Mouse (Mus musculus): ENCODE measurements around the gene Kat7. TPM values are rescaled to one million over a fixed set of nuclear protein-coding genes. Genes with fewer than 3 reads are reported as not detected.

The Kat7 gene
- polyA plus RNA-seq, 1 experiment from 2014 or later = 85.0 TPM

DNA sequence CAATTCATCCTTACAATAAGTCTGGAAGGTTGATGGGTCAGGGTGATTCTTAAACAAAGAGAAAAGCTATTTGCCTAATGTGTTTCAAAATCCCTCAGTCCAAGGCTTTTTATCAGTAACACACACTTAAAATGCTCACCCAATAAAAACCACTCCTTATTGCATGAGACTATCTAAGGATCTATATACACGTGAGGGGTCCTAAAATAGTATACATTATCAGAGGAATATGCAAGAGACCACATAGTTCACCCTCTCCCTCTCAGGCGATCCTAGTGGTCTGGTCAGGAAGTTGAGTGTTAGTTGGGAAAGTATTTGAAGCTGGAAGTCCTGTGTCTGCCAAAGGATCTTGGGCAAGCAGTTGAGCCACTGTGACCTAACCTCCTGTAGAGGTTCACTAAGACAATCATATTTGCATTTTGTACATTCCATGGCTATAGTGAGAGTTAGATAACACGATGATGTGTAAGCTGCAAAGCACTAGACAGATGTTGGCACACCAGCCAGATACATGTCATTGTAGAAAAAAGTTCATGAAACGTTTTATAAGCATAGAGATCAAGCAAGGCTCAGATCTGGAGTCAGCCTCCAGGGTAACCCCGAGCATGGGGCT, 24.5 kb upstream of the Kat7 start:
- Histone ChIP-seq H3K4me1 (ENCODE audit: insufficient read depth, low read length) (peaks cover 24% of the 10 kb centered on the region), H3K27me3 (ENCODE audit: insufficient read depth, low read length) (no peaks in the 10 kb centered on the region), H3K36me3 (ENCODE audit: insufficient read depth, low read length) (no peaks in the 10 kb centered on the region), H3K27ac (ENCODE audit: low read length) (no peak overlapping the region), H3K9ac (replicated peaks; ENCODE audit: low read length) (no peak overlapping the region), H3K4me2 (replicated peaks; ENCODE audit: low read depth, low read length) (no peak overlapping the region), H3K4me3 (ENCODE audit: low read length) (no peak overlapping the region), H3K9me3 (ENCODE audit: low read length) (no peaks in the 10 kb centered on the region)
- 69% methylated on average over 5 of the region's 5 CpGs for WGBS
- ATAC-seq (ENCODE audit: low FRiP score, low TSS enrichment) = no peak

DNA sequence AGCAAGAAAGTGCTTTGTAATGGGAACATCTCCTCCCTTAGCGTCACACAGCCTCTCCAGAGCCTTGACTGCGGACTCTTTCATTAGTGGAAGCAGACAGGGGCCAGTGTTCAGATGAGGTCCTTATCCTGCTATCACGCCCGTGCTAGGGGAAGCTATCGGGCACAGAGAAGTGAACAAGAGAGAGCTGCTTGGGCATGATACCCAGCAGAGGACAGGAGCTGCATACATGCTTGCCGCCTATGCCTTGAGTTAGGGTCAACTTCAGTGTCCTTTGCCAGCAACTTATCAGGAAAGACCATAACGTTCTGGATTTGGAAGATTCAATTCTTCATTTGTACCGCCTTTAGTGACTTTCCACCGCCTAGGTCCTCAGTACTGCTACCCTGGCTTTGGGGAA, 23.8 kb upstream of the Kat7 start:
- WGBS = 86% methylated on average over 9 of the region's 9 CpGs
- Histone ChIP-seq H3K4me3 (ENCODE audit: low read length) (no peak overlapping the region), H3K4me1 (ENCODE audit: insufficient read depth, low read length) (peaks cover 17% of the 10 kb centered on the region), H3K9me3 (ENCODE audit: low read length) (no peaks in the 10 kb centered on the region), H3K27ac (ENCODE audit: low read length) (no peak overlapping the region), H3K9ac (replicated peaks; ENCODE audit: low read length) (no peak overlapping the region), H3K4me2 (replicated peaks; ENCODE audit: low read depth, low read length) (no peak overlapping the region), H3K36me3 (ENCODE audit: insufficient read depth, low read length) (no peaks in the 10 kb centered on the region), H3K27me3 (ENCODE audit: insufficient read depth, low read length) (no peaks in the 10 kb centered on the region)
- ATAC-seq (ENCODE audit: low FRiP score, low TSS enrichment) = no peak

DNA sequence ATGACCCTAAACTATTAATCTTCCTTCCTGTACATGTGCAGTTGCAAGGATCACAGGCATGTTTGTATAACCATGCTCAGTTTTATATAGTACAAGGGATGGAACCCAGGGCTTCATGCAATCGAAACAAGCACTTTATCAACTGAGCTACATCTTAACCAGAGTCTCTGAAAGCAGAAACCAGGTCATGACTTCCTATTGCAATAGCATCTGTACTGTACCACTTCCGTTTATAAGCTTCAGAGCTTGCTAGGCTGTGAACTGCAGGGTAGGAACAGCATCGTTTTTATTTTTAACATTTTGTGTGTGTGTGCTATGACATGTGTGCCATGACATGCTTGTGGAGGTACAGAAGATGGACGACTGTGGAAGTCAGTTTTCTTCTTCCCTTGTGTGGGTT, 23.2 kb upstream of the Kat7 start:
- Histone ChIP-seq H3K9me3 (ENCODE audit: low read length) (no peaks in the 10 kb centered on the region), H3K4me1 (ENCODE audit: insufficient read depth, low read length) (peaks cover 12% of the 10 kb centered on the region), H3K36me3 (ENCODE audit: insufficient read depth, low read length) (no peaks in the 10 kb centered on the region), H3K4me3 (ENCODE audit: low read length) (no peak overlapping the region), H3K27me3 (ENCODE audit: insufficient read depth, low read length) (no peaks in the 10 kb centered on the region), H3K4me2 (replicated peaks; ENCODE audit: low read depth, low read length) (no peak overlapping the region), H3K9ac (replicated peaks; ENCODE audit: low read length) (no peak overlapping the region), H3K27ac (ENCODE audit: low read length) (no peak overlapping the region)
- WGBS = 53% methylated on average over 4 of the region's 4 CpGs
- ATAC-seq (ENCODE audit: low FRiP score, low TSS enrichment) = no peak

DNA sequence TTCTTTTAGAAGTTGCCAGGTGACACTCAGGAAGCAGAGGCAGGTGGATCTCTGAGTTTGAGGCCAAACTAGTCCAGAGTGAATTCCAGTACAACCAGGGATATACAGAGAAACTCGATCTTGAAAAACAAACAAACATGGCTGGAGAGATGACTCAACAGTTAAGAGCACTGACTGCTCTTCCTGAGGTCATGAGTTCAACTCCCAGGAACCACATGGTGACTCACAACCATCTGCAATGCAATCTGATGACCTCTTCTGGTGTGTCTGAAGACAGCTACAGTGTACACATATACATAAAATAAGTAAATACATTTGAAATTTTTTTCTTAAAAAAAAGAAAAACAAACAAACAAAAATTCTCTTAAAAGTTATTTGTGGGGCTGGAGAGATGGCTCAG, 20.6 kb upstream of the Kat7 start:
- Histone ChIP-seq H3K27ac (ENCODE audit: low read length) (no peak overlapping the region), H3K4me2 (replicated peaks; ENCODE audit: low read depth, low read length) (no peak overlapping the region), H3K36me3 (ENCODE audit: insufficient read depth, low read length) (no peaks in the 10 kb centered on the region), H3K27me3 (ENCODE audit: insufficient read depth, low read length) (no peaks in the 10 kb centered on the region), H3K9ac (replicated peaks; ENCODE audit: low read length) (no peak overlapping the region), H3K9me3 (ENCODE audit: low read length) (no peaks in the 10 kb centered on the region), H3K4me1 (ENCODE audit: insufficient read depth, low read length) (no peaks in the 10 kb centered on the region), H3K4me3 (ENCODE audit: low read length) (no peak overlapping the region)
- ATAC-seq (ENCODE audit: low FRiP score, low TSS enrichment) = no peak
- WGBS = 61% methylated on average over 1 of the region's 1 CpGs

DNA sequence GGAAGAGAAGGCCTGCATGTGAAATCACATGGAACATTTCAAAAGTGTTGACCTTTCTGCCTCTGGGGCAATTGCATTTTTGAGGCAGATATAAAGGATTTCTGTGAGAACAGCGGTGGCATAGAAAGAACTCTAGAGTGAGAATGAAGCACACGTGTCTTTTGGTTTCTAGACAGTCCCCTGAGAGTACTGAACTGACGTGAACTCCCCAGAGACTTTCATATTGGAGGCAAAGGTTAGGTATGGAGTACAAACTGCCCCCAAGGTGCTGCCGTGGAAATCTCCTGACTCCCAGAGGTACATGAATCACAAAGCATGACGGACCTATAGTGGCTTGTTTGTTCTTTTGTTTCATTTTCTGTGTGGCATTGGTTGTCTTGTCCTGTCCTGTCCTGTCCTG, 18.6 kb upstream of the Kat7 start:
- Histone ChIP-seq H3K4me1 (ENCODE audit: insufficient read depth, low read length) (no peaks in the 10 kb centered on the region), H3K9me3 (ENCODE audit: low read length) (no peaks in the 10 kb centered on the region), H3K9ac (replicated peaks; ENCODE audit: low read length) (no peak overlapping the region), H3K4me2 (replicated peaks; ENCODE audit: low read depth, low read length) (no peak overlapping the region), H3K27ac (ENCODE audit: low read length) (no peak overlapping the region), H3K4me3 (ENCODE audit: low read length) (no peak overlapping the region), H3K27me3 (ENCODE audit: insufficient read depth, low read length) (no peaks in the 10 kb centered on the region), H3K36me3 (ENCODE audit: insufficient read depth, low read length) (no peaks in the 10 kb centered on the region)
- ATAC-seq (ENCODE audit: low FRiP score, low TSS enrichment) = no peak
- WGBS = 77% methylated on average over 5 of the region's 5 CpGs

DNA sequence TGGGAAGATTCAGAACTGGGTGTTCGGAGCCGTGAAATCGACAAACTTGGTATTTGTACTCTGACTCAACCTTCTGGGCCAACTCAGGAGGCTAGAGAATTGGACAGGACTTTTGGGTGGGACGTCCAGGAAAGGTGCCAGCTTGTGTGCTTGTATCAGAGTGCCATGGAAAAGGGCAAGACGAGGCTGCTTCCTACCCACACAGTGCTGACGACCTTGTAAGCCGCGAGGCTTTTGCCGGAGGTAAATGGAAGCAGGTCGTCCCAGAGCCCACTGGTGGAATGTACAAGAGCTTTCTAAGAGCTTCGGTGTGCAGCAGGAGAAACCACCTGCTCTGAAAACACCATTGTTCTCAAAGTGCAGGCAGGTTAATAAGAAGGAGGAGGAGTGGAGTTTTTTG, 16.2 kb upstream of the Kat7 start:
- Histone ChIP-seq H3K27me3 (ENCODE audit: insufficient read depth, low read length) (no peaks in the 10 kb centered on the region), H3K4me2 (replicated peaks; ENCODE audit: low read depth, low read length) (no peak overlapping the region), H3K27ac (ENCODE audit: low read length) (no peak overlapping the region), H3K9ac (replicated peaks; ENCODE audit: low read length) (no peak overlapping the region), H3K36me3 (ENCODE audit: insufficient read depth, low read length) (no peaks in the 10 kb centered on the region), H3K4me3 (ENCODE audit: low read length) (no peak overlapping the region), H3K9me3 (ENCODE audit: low read length) (no peaks in the 10 kb centered on the region), H3K4me1 (ENCODE audit: insufficient read depth, low read length) (no peaks in the 10 kb centered on the region)
- no peak for ATAC-seq (ENCODE audit: low FRiP score, low TSS enrichment)
- 79% methylated on average over 11 of the region's 11 CpGs for WGBS

DNA sequence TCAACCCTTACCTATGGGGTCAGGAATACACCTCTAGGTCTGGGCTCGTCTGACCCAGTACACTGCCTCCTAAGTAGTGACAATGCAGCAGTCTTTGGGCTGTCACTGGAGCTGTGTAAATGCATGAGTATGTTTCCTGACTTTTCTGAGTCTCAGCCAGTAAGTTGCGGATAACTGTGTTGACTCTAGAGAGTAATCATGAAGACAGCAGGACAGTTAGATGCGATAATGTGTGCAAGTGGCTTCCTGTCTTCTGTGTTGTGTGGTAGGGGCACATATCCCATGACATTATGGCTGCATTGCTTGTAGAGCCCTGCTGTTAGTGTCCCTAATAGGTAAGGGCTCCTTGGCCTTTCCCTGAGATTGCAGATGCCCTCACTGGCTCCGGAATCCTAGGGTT, 15.8 kb upstream of the Kat7 start:
- H3K27ac ChIP-seq (ENCODE audit: low read length) = no peak overlapping the region
- no peak overlapping the region for H3K9ac ChIP-seq (replicated peaks; ENCODE audit: low read length)
- no peaks in the 10 kb centered on the region for H3K9me3 ChIP-seq (ENCODE audit: low read length)
- WGBS = 91% methylated on average over 4 of the region's 4 CpGs
- no peak for ATAC-seq (ENCODE audit: low FRiP score, low TSS enrichment)
- no peak overlapping the region for H3K4me2 ChIP-seq (replicated peaks; ENCODE audit: low read depth, low read length)
- H3K4me3 ChIP-seq (ENCODE audit: low read length) = no peak overlapping the region
- no peaks in the 10 kb centered on the region for H3K36me3 ChIP-seq (ENCODE audit: insufficient read depth, low read length)
- H3K27me3 ChIP-seq (ENCODE audit: insufficient read depth, low read length) = no peaks in the 10 kb centered on the region
- no peaks in the 10 kb centered on the region for H3K4me1 ChIP-seq (ENCODE audit: insufficient read depth, low read length)

DNA sequence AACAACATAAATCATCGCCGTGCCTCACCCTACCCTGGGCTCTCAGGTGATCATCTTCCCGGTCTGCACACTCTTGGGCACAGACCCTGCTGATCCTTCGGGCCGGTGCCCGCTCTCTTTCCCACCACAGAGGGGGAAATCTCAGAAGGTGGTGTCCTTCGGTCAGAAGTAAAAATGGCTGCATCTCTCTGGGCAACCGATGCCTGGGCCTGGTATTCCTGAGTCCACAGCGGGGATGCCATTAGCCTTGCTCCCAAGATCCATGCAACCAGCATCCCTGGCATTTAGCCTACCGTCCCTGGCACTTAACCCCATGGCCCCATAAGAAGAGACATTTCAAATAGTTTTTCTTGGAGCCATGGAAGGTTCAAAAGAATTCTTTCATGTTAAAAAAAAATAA, 14.1 kb upstream of the Kat7 start:
- Histone ChIP-seq H3K9me3 (ENCODE audit: low read length) (no peaks in the 10 kb centered on the region), H3K4me2 (replicated peaks; ENCODE audit: low read depth, low read length) (no peak overlapping the region), H3K9ac (replicated peaks; ENCODE audit: low read length) (no peak overlapping the region), H3K36me3 (ENCODE audit: insufficient read depth, low read length) (no peaks in the 10 kb centered on the region), H3K4me1 (ENCODE audit: insufficient read depth, low read length) (no peaks in the 10 kb centered on the region), H3K4me3 (ENCODE audit: low read length) (no peak overlapping the region), H3K27me3 (ENCODE audit: insufficient read depth, low read length) (no peaks in the 10 kb centered on the region), H3K27ac (ENCODE audit: low read length) (no peak overlapping the region)
- ATAC-seq (ENCODE audit: low FRiP score, low TSS enrichment) = no peak
- WGBS = 91% methylated on average over 10 of the region's 10 CpGs

DNA sequence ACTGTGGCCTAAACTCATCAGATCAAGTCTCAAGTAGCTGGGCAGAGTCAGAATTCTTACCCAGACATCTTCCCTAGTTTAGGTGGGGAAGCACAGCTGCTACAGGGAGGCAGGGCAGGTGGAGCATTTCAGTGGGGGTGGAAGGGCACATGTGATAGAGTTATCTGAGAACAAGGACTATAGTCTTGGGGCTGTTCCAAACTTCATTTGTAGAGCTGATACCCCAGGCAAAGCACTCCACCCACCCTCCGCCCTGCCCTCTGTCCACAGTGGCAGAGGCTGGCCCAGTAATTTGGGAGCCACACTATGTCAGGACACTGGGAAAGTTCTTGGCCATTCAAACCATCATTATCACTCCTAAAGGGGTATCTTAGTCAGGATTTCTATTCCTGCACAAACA, 10.0 kb upstream of the Kat7 start:
- Histone ChIP-seq H3K27me3 (ENCODE audit: insufficient read depth, low read length) (no peaks in the 10 kb centered on the region), H3K36me3 (ENCODE audit: insufficient read depth, low read length) (no peaks in the 10 kb centered on the region), H3K9ac (replicated peaks; ENCODE audit: low read length) (no peak overlapping the region), H3K4me1 (ENCODE audit: insufficient read depth, low read length) (no peaks in the 10 kb centered on the region), H3K4me3 (ENCODE audit: low read length) (no peak overlapping the region), H3K4me2 (replicated peaks; ENCODE audit: low read depth, low read length) (no peak overlapping the region), H3K9me3 (ENCODE audit: low read length) (no peaks in the 10 kb centered on the region), H3K27ac (ENCODE audit: low read length) (no peak overlapping the region)
- ATAC-seq (ENCODE audit: low FRiP score, low TSS enrichment) = no peak
- 100% methylated on average over 1 of the region's 1 CpGs for WGBS

DNA sequence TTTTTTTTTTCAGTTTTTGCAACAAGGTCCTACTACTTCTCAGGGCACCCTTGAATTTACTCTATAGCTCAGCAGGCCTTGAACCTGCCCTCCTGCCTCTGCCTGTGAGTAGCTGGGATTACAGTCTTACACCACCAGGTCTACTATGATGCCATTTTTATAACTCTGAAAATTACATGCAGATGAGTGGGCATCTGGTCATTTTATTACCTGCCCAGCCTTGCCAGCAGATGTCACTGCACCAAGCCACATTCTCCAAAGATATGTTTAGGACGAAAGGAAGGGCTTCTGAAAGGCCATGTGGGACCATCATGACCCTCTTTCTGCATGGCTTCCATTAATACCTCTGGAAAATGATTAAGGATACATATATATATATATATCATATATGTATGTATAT, 9.5 kb upstream of the Kat7 start:
- no peak for ATAC-seq (ENCODE audit: low FRiP score, low TSS enrichment)
- H3K9ac ChIP-seq (replicated peaks; ENCODE audit: low read length) = no peak overlapping the region
- WGBS = 43% methylated on average over 1 of the region's 1 CpGs
- no peaks in the 10 kb centered on the region for H3K27me3 ChIP-seq (ENCODE audit: insufficient read depth, low read length)
- no peak overlapping the region for H3K27ac ChIP-seq (ENCODE audit: low read length)
- H3K4me3 ChIP-seq (ENCODE audit: low read length) = no peak overlapping the region
- H3K4me1 ChIP-seq (ENCODE audit: insufficient read depth, low read length) = no peaks in the 10 kb centered on the region
- no peaks in the 10 kb centered on the region for H3K9me3 ChIP-seq (ENCODE audit: low read length)
- no peak overlapping the region for H3K4me2 ChIP-seq (replicated peaks; ENCODE audit: low read depth, low read length)
- no peaks in the 10 kb centered on the region for H3K36me3 ChIP-seq (ENCODE audit: insufficient read depth, low read length)

Data from kidney, embryonic 16.5 days (tissue).